Mouse (Mus musculus): Measurements from ENCODE around the gene Gm5751. TPM values are rescaled to one million over a fixed set of nuclear protein-coding genes. Genes with fewer than 3 reads are reported as not detected.

Gene Gm5751
- polyA plus RNA-seq, 1 experiment from 2014 or later, result not detected

- DNase-seq (ENCODE audit: low spot score) (peak; percentile 64), ATAC-seq (replicated peaks; ENCODE audit: low FRiP score) (peak; percentile 73)
- H3K36me3 ChIP-seq (ENCODE audit: control insufficient read depth, insufficient read depth, low read length), result no peaks in the 10 kb centered on the region
- no peaks in the 10 kb centered on the region for H3K27me3 ChIP-seq (ENCODE audit: control insufficient read depth, insufficient read depth, low read length)
- 20% methylated on average over 19 of the region's 42 CpGs for WGBS
- H3K9me3 ChIP-seq (ENCODE audit: control insufficient read depth, low read length), result no peaks in the 10 kb centered on the region
- no peaks in the 10 kb centered on the region for H3K4me1 ChIP-seq (replicated peaks; ENCODE audit: control insufficient read depth, insufficient read depth, low read length)
- peak overlapping the region; percentile 62 for H3K27ac ChIP-seq (ENCODE audit: low read depth, low read length)
- peak overlapping the region; percentile 46 for H3K4me3 ChIP-seq (ENCODE audit: low read depth, low read length)
- H3K9ac ChIP-seq (ENCODE audit: low read length), result peak overlapping the region; percentile 70
- H3K4me2 ChIP-seq (ENCODE audit: low read depth, low read length, severe bottlenecking), result peak overlapping the region; percentile 56
Observed at GRCm38 (mm10) chrX:8893182-8893651, 19.2 kb downstream of the Gm5751 start.

DNA sequence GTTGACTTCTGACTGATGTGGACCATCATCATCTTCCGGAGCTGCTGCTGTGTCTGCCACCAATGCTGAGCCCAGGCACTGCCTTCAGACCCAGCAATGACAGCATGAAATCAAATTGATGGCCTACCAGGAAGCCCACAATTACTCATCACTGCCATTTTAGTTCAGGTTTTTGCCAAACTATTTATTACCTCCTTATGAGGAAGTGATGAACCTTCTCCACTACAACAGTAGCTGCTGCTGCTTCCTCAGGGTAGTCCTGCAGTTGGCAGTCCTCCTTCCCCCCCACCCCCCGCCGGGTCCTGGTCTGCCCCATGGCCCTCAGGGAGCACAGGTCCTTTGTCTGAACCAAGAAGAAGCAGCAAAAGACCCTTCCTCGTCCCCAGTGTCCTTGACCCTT is 26.8 kb downstream of the Gm5751 start:
- no peak overlapping the region for H3K9ac ChIP-seq (ENCODE audit: low read length)
- WGBS, result 67% methylated on average over 4 of the region's 4 CpGs
- H3K4me1 ChIP-seq (replicated peaks; ENCODE audit: control insufficient read depth, insufficient read depth, low read length), result no peaks in the 10 kb centered on the region
- no peak overlapping the region for H3K27ac ChIP-seq (ENCODE audit: low read depth, low read length)
- no peaks in the 10 kb centered on the region for H3K36me3 ChIP-seq (ENCODE audit: control insufficient read depth, insufficient read depth, low read length)
- H3K4me2 ChIP-seq (ENCODE audit: low read depth, low read length, severe bottlenecking), result no peak overlapping the region
- H3K4me3 ChIP-seq (ENCODE audit: low read depth, low read length), result no peak overlapping the region
- DNase-seq (ENCODE audit: low spot score) (no peak), ATAC-seq (replicated peaks; ENCODE audit: low FRiP score) (no peak)
- H3K27me3 ChIP-seq (ENCODE audit: control insufficient read depth, insufficient read depth, low read length), result no peaks in the 10 kb centered on the region
- no peaks in the 10 kb centered on the region for H3K9me3 ChIP-seq (ENCODE audit: control insufficient read depth, low read length)

GRCm38 (mm10) chrX:8901906-8902472 is 27.9 kb downstream of the Gm5751 start:
- no peak for ATAC-seq (replicated peaks; ENCODE audit: low FRiP score)
- 31% methylated on average over 7 of the region's 7 CpGs for WGBS

DNA sequence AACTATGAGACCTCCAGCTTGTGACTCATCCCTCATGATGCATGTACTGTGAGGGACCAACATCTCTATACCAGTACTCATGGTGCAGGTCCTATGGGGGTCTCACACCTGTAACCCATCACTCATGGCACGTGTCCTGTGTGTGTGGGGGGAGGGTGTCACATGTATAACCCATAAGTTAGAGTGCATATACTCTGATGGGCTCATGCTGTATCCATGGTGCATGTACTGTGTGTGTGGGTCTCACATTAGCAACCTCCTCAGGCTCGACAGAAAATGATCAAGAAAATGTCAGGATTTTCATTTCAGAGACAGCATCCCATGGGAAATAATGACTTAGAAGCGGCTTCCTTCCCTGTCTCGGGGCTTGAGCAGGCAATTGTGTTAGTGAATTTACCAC is 47.0 kb downstream of the Gm5751 start:
- no peak for ATAC-seq (replicated peaks; ENCODE audit: low FRiP score)
- WGBS, result 77% methylated on average over 4 of the region's 4 CpGs
- no peak overlapping the region for H3K4me2 ChIP-seq (ENCODE audit: low read depth, low read length, severe bottlenecking)
- no peaks in the 10 kb centered on the region for H3K36me3 ChIP-seq (ENCODE audit: control insufficient read depth, insufficient read depth, low read length)
- H3K4me1 ChIP-seq (replicated peaks; ENCODE audit: control insufficient read depth, insufficient read depth, low read length), result no peaks in the 10 kb centered on the region
- H3K27ac ChIP-seq (ENCODE audit: low read depth, low read length), result no peak overlapping the region
- no peaks in the 10 kb centered on the region for H3K9me3 ChIP-seq (ENCODE audit: control insufficient read depth, low read length)
- no peak for DNase-seq (ENCODE audit: low spot score)
- H3K27me3 ChIP-seq (ENCODE audit: control insufficient read depth, insufficient read depth, low read length), result no peaks in the 10 kb centered on the region
- H3K9ac ChIP-seq (ENCODE audit: low read length), result no peak overlapping the region
- H3K4me3 ChIP-seq (ENCODE audit: low read depth, low read length), result no peak overlapping the region

More at GRCm38 (mm10) chrX:8901906-8902472, 27.9 kb downstream of the Gm5751 start:
- H3K36me3 ChIP-seq (ENCODE audit: control insufficient read depth, insufficient read depth, low read length), result no peaks in the 10 kb centered on the region
- no peak overlapping the region for H3K27ac ChIP-seq (ENCODE audit: low read depth, low read length)
- no peaks in the 10 kb centered on the region for H3K9me3 ChIP-seq (ENCODE audit: control insufficient read depth, low read length)
- H3K4me1 ChIP-seq (replicated peaks; ENCODE audit: control insufficient read depth, insufficient read depth, low read length), result no peaks in the 10 kb centered on the region
- DNase-seq (ENCODE audit: low spot score), result no peak
- no peak overlapping the region for H3K4me3 ChIP-seq (ENCODE audit: low read depth, low read length)
- no peak overlapping the region for H3K9ac ChIP-seq (ENCODE audit: low read length)
- H3K27me3 ChIP-seq (ENCODE audit: control insufficient read depth, insufficient read depth, low read length), result no peaks in the 10 kb centered on the region
- no peak overlapping the region for H3K4me2 ChIP-seq (ENCODE audit: low read depth, low read length, severe bottlenecking)

DNA sequence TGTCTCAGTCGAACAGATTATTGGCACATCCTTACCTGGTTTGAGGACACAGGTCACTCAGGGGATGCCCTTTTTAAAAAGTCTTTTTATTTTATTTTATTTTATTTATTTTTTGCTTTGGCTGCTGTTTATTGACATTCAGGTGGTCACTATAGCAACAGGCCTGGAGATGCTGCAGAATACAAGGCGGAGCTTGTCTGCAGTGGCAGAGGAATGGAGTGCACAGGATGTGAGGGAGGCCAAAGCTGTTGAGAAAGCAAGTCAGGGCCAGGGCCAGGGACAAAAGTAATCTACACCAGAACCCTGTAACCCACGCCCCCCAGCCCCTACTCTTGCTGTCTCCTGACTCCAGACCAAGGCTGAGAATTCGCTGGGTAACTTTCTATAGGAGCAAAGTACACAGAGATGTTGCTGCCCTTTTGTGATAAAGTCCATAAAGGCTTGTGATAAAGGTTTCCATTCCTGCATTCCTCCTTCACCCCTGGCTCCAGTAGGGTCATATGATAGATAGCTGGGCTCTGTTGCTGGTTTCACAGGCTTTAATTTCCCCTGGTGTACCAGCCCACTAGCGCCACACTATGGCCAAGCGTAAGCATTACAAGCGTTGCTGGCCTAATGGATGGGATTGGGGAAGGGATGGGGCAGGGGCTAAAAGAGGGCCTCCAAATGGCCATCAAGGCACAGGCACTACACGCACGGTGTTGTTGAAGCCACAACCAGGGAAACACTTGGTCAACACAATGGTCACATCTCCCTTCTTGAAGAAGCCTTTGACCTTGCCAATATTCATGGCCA is 48.0 kb downstream of the Gm5751 start:
- Histone ChIP-seq H3K9me3 (ENCODE audit: control insufficient read depth, low read length) (no peaks in the 10 kb centered on the region), H3K4me1 (replicated peaks; ENCODE audit: control insufficient read depth, insufficient read depth, low read length) (no peaks in the 10 kb centered on the region), H3K9ac (ENCODE audit: low read length) (no peak overlapping the region), H3K27ac (ENCODE audit: low read depth, low read length) (no peak overlapping the region), H3K36me3 (ENCODE audit: control insufficient read depth, insufficient read depth, low read length) (no peaks in the 10 kb centered on the region), H3K27me3 (ENCODE audit: control insufficient read depth, insufficient read depth, low read length) (no peaks in the 10 kb centered on the region), H3K4me2 (ENCODE audit: low read depth, low read length, severe bottlenecking) (no peak overlapping the region), H3K4me3 (ENCODE audit: low read depth, low read length) (no peak overlapping the region)
- DNase-seq (ENCODE audit: low spot score), result no peak
- 61% methylated on average over 9 of the region's 9 CpGs for WGBS
- no peak for ATAC-seq (replicated peaks; ENCODE audit: low FRiP score)

- WGBS, result 27% methylated on average over 4 of the region's 4 CpGs
- Histone ChIP-seq H3K4me3 (ENCODE audit: low read depth, low read length) (no peak overlapping the region), H3K36me3 (ENCODE audit: control insufficient read depth, insufficient read depth, low read length) (no peaks in the 10 kb centered on the region), H3K9ac (ENCODE audit: low read length) (no peak overlapping the region), H3K9me3 (ENCODE audit: control insufficient read depth, low read length) (no peaks in the 10 kb centered on the region), H3K27me3 (ENCODE audit: control insufficient read depth, insufficient read depth, low read length) (no peaks in the 10 kb centered on the region), H3K4me1 (replicated peaks; ENCODE audit: control insufficient read depth, insufficient read depth, low read length) (no peaks in the 10 kb centered on the region), H3K4me2 (ENCODE audit: low read depth, low read length, severe bottlenecking) (no peak overlapping the region), H3K27ac (ENCODE audit: low read depth, low read length) (no peak overlapping the region)
- DNase-seq (ENCODE audit: low spot score) (no peak), ATAC-seq (replicated peaks; ENCODE audit: low FRiP score) (no peak)
Observed at GRCm38 (mm10) chrX:8927308-8927707, 53.3 kb downstream of the Gm5751 start.

Other genes with a start within 250 kb of the Gm5751 start
- not detected in 2 replicates for gene Ssxb8, start 183.4 kb upstream of the Gm5751 start, polyA plus RNA-seq (2014; fragmentation: Nextera tagmentation; extraction: Ambion mirVana)
- gene Ssx9, start 125.8 kb upstream of the Gm5751 start, polyA plus RNA-seq (2014; fragmentation: Nextera tagmentation; extraction: Ambion mirVana), result not detected in 2 replicates
- not detected in 2 replicates for gene Ssxb5, start 70.6 kb upstream of the Gm5751 start, polyA plus RNA-seq (2014; fragmentation: Nextera tagmentation; extraction: Ambion mirVana)
- gene Gm6592, start 30.3 kb upstream of the Gm5751 start, polyA plus RNA-seq (2014; fragmentation: Nextera tagmentation; extraction: Ambion mirVana), result not detected in 2 replicates
- gene B630019K06Rik, start 18.1 kb downstream of the Gm5751 start, polyA plus RNA-seq (2014; fragmentation: Nextera tagmentation; extraction: Ambion mirVana), result 6.3 and 7.1 TPM in 2 replicates
- gene Fthl17b, start 88.7 kb downstream of the Gm5751 start, polyA plus RNA-seq (2014; fragmentation: Nextera tagmentation; extraction: Ambion mirVana), result not detected in 2 replicates
- not detected in 2 replicates for gene Fthl17c, start 102.3 kb downstream of the Gm5751 start, polyA plus RNA-seq (2014; fragmentation: Nextera tagmentation; extraction: Ambion mirVana)
- not detected in 2 replicates for gene Fthl17d, start 112.5 kb downstream of the Gm5751 start, polyA plus RNA-seq (2014; fragmentation: Nextera tagmentation; extraction: Ambion mirVana)
- not detected in 2 replicates for gene Fthl17e, start 159.2 kb downstream of the Gm5751 start, polyA plus RNA-seq (2014; fragmentation: Nextera tagmentation; extraction: Ambion mirVana)
- not detected in 2 replicates for gene Fthl17f, start 188.8 kb downstream of the Gm5751 start, polyA plus RNA-seq (2014; fragmentation: Nextera tagmentation; extraction: Ambion mirVana)
- gene 4930402K13Rik, start 230.3 kb downstream of the Gm5751 start, polyA plus RNA-seq (2014; fragmentation: Nextera tagmentation; extraction: Ambion mirVana), result not detected in 2 replicates